Mouse (Mus musculus): ENCODE measurements at regions not wholly inside any gene's neighbourhood (a gene's known extent, or its start where the extent isn't known, plus 50 kb on each side); places are given as distances from the start of the nearest gene placed in this dataset.

GRCm38 (mm10) chr11:63671816-63672215 is 250.3 kb downstream of the Hs3st3b1 start:
- H3K27ac ChIP-seq (ENCODE audit: insufficient read depth, low read depth, low read length, poor library complexity, severe bottlenecking), result no peak overlapping the region
- H3K4me1 ChIP-seq (ENCODE audit: control insufficient read depth in 2 of 2, insufficient read depth in 2 of 2, low read length in 2 of 2, poor library complexity in 1 of 2), result no peaks in the 10 kb centered on the region
- no peaks in the 10 kb centered on the region for H3K9me3 ChIP-seq (ENCODE audit: control insufficient read depth, insufficient read depth, low read depth, low read length)
- H3K4me3 ChIP-seq (ENCODE audit: insufficient read depth in 1 of 2, low read depth in 1 of 2, low read length in 2 of 2, poor library complexity in 1 of 2, severe bottlenecking in 1 of 2), result no peak overlapping the region
- in situ Hi-C loops (cut with MboI; ENCODE audit: low sequenced_read_pairs in 2 of 2, unreplicated experiment in 2 of 2), result no loop called here
- H3K36me3 ChIP-seq (ENCODE audit: control insufficient read depth, insufficient read depth, low read length, poor library complexity, severe bottlenecking), result no peaks in the 10 kb centered on the region
- no peak overlapping the region for H3K9ac ChIP-seq (ENCODE audit: insufficient read depth, low read depth, low read length, poor library complexity, severe bottlenecking)
- TF ChIP-seq ZNF384 (IDR thresholded peaks at IDR 0.05; ENCODE audit: low read depth, low read length), result no peak
- TF ChIP-seq HCFC1 (IDR thresholded peaks at IDR 0.05; ENCODE audit: borderline replicate concordance, insufficient read depth, low read length), result no peak
- no peak for TF ChIP-seq MAFK (IDR thresholded peaks at IDR 0.05; ENCODE audit: insufficient read depth, low read depth, low read length)
- TF ChIP-seq CHD2 (IDR thresholded peaks at IDR 0.05; ENCODE audit: low read depth, low read length), result no peak
- TF ChIP-seq ZC3H11A (IDR thresholded peaks at IDR 0.05; ENCODE audit: borderline replicate concordance, low read depth, low read length), result no peak
- DNase-seq (ENCODE audit: low read depth, low spot score), result no peak

GRCm38 (mm10) chr11:63677921-63678320 is 244.2 kb downstream of the Hs3st3b1 start:
- TF ChIP-seq CHD2 (IDR thresholded peaks at IDR 0.05; ENCODE audit: low read depth, low read length), result no peak
- in situ Hi-C loops (cut with MboI; ENCODE audit: low sequenced_read_pairs in 2 of 2, unreplicated experiment in 2 of 2), result no loop called here
- no peaks in the 10 kb centered on the region for H3K36me3 ChIP-seq (ENCODE audit: control insufficient read depth, insufficient read depth, low read length, poor library complexity, severe bottlenecking)
- H3K27ac ChIP-seq (ENCODE audit: insufficient read depth, low read depth, low read length, poor library complexity, severe bottlenecking), result no peak overlapping the region
- no peaks in the 10 kb centered on the region for H3K4me1 ChIP-seq (ENCODE audit: control insufficient read depth in 2 of 2, insufficient read depth in 2 of 2, low read length in 2 of 2, poor library complexity in 1 of 2)
- DNase-seq (ENCODE audit: low read depth, low spot score), result no peak
- H3K9ac ChIP-seq (ENCODE audit: insufficient read depth, low read depth, low read length, poor library complexity, severe bottlenecking), result no peak overlapping the region
- H3K4me3 ChIP-seq (ENCODE audit: insufficient read depth in 1 of 2, low read depth in 1 of 2, low read length in 2 of 2, poor library complexity in 1 of 2, severe bottlenecking in 1 of 2), result no peak overlapping the region
- H3K9me3 ChIP-seq (ENCODE audit: control insufficient read depth, insufficient read depth, low read depth, low read length), result no peaks in the 10 kb centered on the region

GRCm38 (mm10) chr11:63678382-63678905 is 243.6 kb downstream of the Hs3st3b1 start:
- Histone ChIP-seq H3K9ac (ENCODE audit: insufficient read depth, low read depth, low read length, poor library complexity, severe bottlenecking) (no peak overlapping the region), H3K4me1 (ENCODE audit: control insufficient read depth in 2 of 2, insufficient read depth in 2 of 2, low read length in 2 of 2, poor library complexity in 1 of 2) (no peaks in the 10 kb centered on the region), H3K36me3 (ENCODE audit: control insufficient read depth, insufficient read depth, low read length, poor library complexity, severe bottlenecking) (no peaks in the 10 kb centered on the region), H3K4me3 (ENCODE audit: insufficient read depth in 1 of 2, low read depth in 1 of 2, low read length in 2 of 2, poor library complexity in 1 of 2, severe bottlenecking in 1 of 2) (no peak overlapping the region), H3K27ac (ENCODE audit: insufficient read depth, low read depth, low read length, poor library complexity, severe bottlenecking) (no peak overlapping the region), H3K9me3 (ENCODE audit: control insufficient read depth, insufficient read depth, low read depth, low read length) (no peaks in the 10 kb centered on the region)
- no peak for DNase-seq (ENCODE audit: low read depth, low spot score)
- TF ChIP-seq ZNF384 (IDR thresholded peaks at IDR 0.05; ENCODE audit: low read depth, low read length) (no peak), HCFC1 (IDR thresholded peaks at IDR 0.05; ENCODE audit: borderline replicate concordance, insufficient read depth, low read length) (no peak), ZC3H11A (IDR thresholded peaks at IDR 0.05; ENCODE audit: borderline replicate concordance, low read depth, low read length) (no peak), CHD2 (IDR thresholded peaks at IDR 0.05; ENCODE audit: low read depth, low read length) (no peak), MAFK (IDR thresholded peaks at IDR 0.05; ENCODE audit: insufficient read depth, low read depth, low read length) (no peak)
- in situ Hi-C loops (cut with MboI; ENCODE audit: low sequenced_read_pairs in 2 of 2, unreplicated experiment in 2 of 2), result no loop called here

GRCm38 (mm10) chr11:63679491-63679890 is 242.6 kb downstream of the Hs3st3b1 start:
- no peak for DNase-seq (ENCODE audit: low read depth, low spot score)
- H3K4me3 ChIP-seq (ENCODE audit: insufficient read depth in 1 of 2, low read depth in 1 of 2, low read length in 2 of 2, poor library complexity in 1 of 2, severe bottlenecking in 1 of 2), result no peak overlapping the region
- in situ Hi-C loops (cut with MboI; ENCODE audit: low sequenced_read_pairs in 2 of 2, unreplicated experiment in 2 of 2), result no loop called here

GRCm38 (mm10) chr11:63684228-63684980 is 237.7 kb downstream of the Hs3st3b1 start:
- Histone ChIP-seq H3K9me3 (ENCODE audit: control insufficient read depth, insufficient read depth, low read depth, low read length) (no peaks in the 10 kb centered on the region), H3K4me1 (ENCODE audit: control insufficient read depth in 2 of 2, insufficient read depth in 2 of 2, low read length in 2 of 2, poor library complexity in 1 of 2) (no peaks in the 10 kb centered on the region), H3K4me3 (ENCODE audit: insufficient read depth in 1 of 2, low read depth in 1 of 2, low read length in 2 of 2, poor library complexity in 1 of 2, severe bottlenecking in 1 of 2) (no peak overlapping the region), H3K36me3 (ENCODE audit: control insufficient read depth, insufficient read depth, low read length, poor library complexity, severe bottlenecking) (no peaks in the 10 kb centered on the region), H3K9ac (ENCODE audit: insufficient read depth, low read depth, low read length, poor library complexity, severe bottlenecking) (no peak overlapping the region), H3K27ac (ENCODE audit: insufficient read depth, low read depth, low read length, poor library complexity, severe bottlenecking) (no peak overlapping the region)
- no peak for TF ChIP-seq HCFC1 (IDR thresholded peaks at IDR 0.05; ENCODE audit: borderline replicate concordance, insufficient read depth, low read length)
- no peak for TF ChIP-seq ZNF384 (IDR thresholded peaks at IDR 0.05; ENCODE audit: low read depth, low read length)
- TF ChIP-seq MAFK (IDR thresholded peaks at IDR 0.05; ENCODE audit: insufficient read depth, low read depth, low read length), result no peak
- no peak for TF ChIP-seq ZC3H11A (IDR thresholded peaks at IDR 0.05; ENCODE audit: borderline replicate concordance, low read depth, low read length)
- in situ Hi-C loops (cut with MboI; ENCODE audit: low sequenced_read_pairs in 2 of 2, unreplicated experiment in 2 of 2), result no loop called here
- DNase-seq (ENCODE audit: low read depth, low spot score), result no peak

More at GRCm38 (mm10) chr11:63679491-63679890, 242.6 kb downstream of the Hs3st3b1 start:
- Histone ChIP-seq H3K9me3 (ENCODE audit: control insufficient read depth, insufficient read depth, low read depth, low read length) (no peaks in the 10 kb centered on the region), H3K9ac (ENCODE audit: insufficient read depth, low read depth, low read length, poor library complexity, severe bottlenecking) (no peak overlapping the region), H3K4me1 (ENCODE audit: control insufficient read depth in 2 of 2, insufficient read depth in 2 of 2, low read length in 2 of 2, poor library complexity in 1 of 2) (no peaks in the 10 kb centered on the region), H3K36me3 (ENCODE audit: control insufficient read depth, insufficient read depth, low read length, poor library complexity, severe bottlenecking) (no peaks in the 10 kb centered on the region), H3K27ac (ENCODE audit: insufficient read depth, low read depth, low read length, poor library complexity, severe bottlenecking) (no peak overlapping the region)
- no peak for TF ChIP-seq ZC3H11A (IDR thresholded peaks at IDR 0.05; ENCODE audit: borderline replicate concordance, low read depth, low read length)
- no peak for TF ChIP-seq CHD2 (IDR thresholded peaks at IDR 0.05; ENCODE audit: low read depth, low read length)
- no peak for TF ChIP-seq ZNF384 (IDR thresholded peaks at IDR 0.05; ENCODE audit: low read depth, low read length)

Measured in ES-E14 (cell line).